In the genomic region with DNA sequence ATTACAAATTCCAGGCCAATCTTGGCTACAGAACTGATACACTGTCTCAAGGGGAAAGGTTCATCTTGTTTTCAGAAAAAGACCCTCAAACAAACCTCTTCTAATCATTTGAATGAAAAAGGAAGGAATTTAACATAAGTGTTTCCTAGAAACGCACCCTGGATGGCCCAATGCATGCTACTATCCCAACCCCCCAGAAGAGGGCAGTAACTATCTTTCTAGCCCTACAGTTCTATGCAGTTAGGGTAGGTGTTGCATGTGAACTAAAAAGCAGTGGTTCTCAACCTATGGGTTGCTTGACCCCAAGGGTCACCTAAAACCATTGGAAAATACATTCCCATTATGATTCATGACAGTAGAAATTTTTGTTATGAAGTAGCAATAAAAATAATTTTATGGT, we compare ENCODE assay signal across 11 mouse cellular contexts. TPM values are rescaled to one million over a fixed set of nuclear protein-coding genes. Genes with fewer than 3 reads are reported as not detected.
DNase-seq lines count a peak whose midpoint lies in the region; ATAC-seq and TF ChIP-seq lines count a peak whose summit lies in the region.
"Had no signal": no experiment of that assay in that cellular context is flagged by ENCODE, and none has a peak within 500 bp of the region (broad histone marks: within the 10 kb centered on the region; RNA-seq: fewer than 3 reads in every experiment).

No protein-coding gene starts in this region.

- 37% methylated on average over 1 of the region's 1 CpGs for WGBS in kidney, embryonic 16.5 days
- WGBS in midbrain, postnatal 0 days = 25% methylated on average over 1 of the region's 1 CpGs
- 27% methylated on average over 1 of the region's 1 CpGs for WGBS in midbrain, embryonic 15.5 days
- 29% methylated on average over 1 of the region's 1 CpGs for WGBS in neural tube, embryonic 15.5 days

- no peaks in the 10 kb centered on the region for H3K27me3 ChIP-seq in kidney, embryonic 16.5 days (ENCODE audit: insufficient read depth, low read length)
- no peaks in the 10 kb centered on the region for H3K27me3 ChIP-seq in midbrain, postnatal 0 days (ENCODE audit: insufficient read depth, low read length)
- H3K27me3 ChIP-seq in midbrain, embryonic 15.5 days (replicated peaks) = no peaks in the 10 kb centered on the region
- H3K27me3 ChIP-seq in neural tube, embryonic 15.5 days (replicated peaks) = no peaks in the 10 kb centered on the region
- H3K27me3 ChIP-seq: limb, embryonic 15.5 days; midbrain, embryonic 12.5 days had no signal

- DNase-seq in kidney, adult 8-10 months = peak; percentile 18 to 28
- no peak for DNase-seq in midbrain, postnatal 0 days (ENCODE audit: low spot score)
- peak; percentile 28 for DNase-seq in embryo, embryonic 10.5 days (ENCODE audit: low spot score)
- DNase-seq: thymus, postnatal 36 days had no signal

- H3K4me2 ChIP-seq in kidney, embryonic 16.5 days (replicated peaks; ENCODE audit: low read depth, low read length) = no peak overlapping the region
- H3K4me2 ChIP-seq in midbrain, postnatal 0 days (ENCODE audit: low read depth, low read length, poor library complexity, severe bottlenecking) = no peak overlapping the region
- no peak overlapping the region for H3K4me2 ChIP-seq in midbrain, embryonic 15.5 days
- no peak overlapping the region for H3K4me2 ChIP-seq in neural tube, embryonic 15.5 days
- H3K4me2 ChIP-seq: limb, embryonic 15.5 days; midbrain, embryonic 12.5 days had no signal

- H3K36me3 ChIP-seq in kidney, embryonic 16.5 days (ENCODE audit: insufficient read depth, low read length) = no peaks in the 10 kb centered on the region
- no peaks in the 10 kb centered on the region for H3K36me3 ChIP-seq in midbrain, postnatal 0 days (ENCODE audit: insufficient read depth, low read length)
- H3K36me3 ChIP-seq in midbrain, embryonic 15.5 days (replicated peaks) = no peaks in the 10 kb centered on the region
- H3K36me3 ChIP-seq in neural tube, embryonic 15.5 days = no peaks in the 10 kb centered on the region
- H3K36me3 ChIP-seq: limb, embryonic 15.5 days; midbrain, embryonic 12.5 days had no signal

- H3K9me3 ChIP-seq in kidney, embryonic 16.5 days (ENCODE audit: low read length) = no peaks in the 10 kb centered on the region
- no peaks in the 10 kb centered on the region for H3K9me3 ChIP-seq in midbrain, postnatal 0 days (ENCODE audit: low read length)
- H3K9me3 ChIP-seq in midbrain, embryonic 15.5 days = no peaks in the 10 kb centered on the region
- H3K9me3 ChIP-seq in neural tube, embryonic 15.5 days (replicated peaks) = no peaks in the 10 kb centered on the region
- H3K9me3 ChIP-seq: limb, embryonic 15.5 days; midbrain, embryonic 12.5 days had no signal

- peak; percentile 46 for TF ChIP-seq CTCF in midbrain, postnatal 0 days (IDR thresholded peaks at IDR 0.05)

- ATAC-seq in kidney, embryonic 16.5 days (ENCODE audit: low FRiP score, low TSS enrichment) = no peak
- no peak for ATAC-seq in midbrain, postnatal 0 days (ENCODE audit: low FRiP score)
- no peak for ATAC-seq in midbrain, embryonic 15.5 days (replicated peaks)
- no peak for ATAC-seq in neural tube, embryonic 15.5 days (ENCODE audit: low FRiP score)
- no peak for ATAC-seq in granulocyte monocyte progenitor cell, adult 5-6 weeks (replicated peaks; ENCODE audit: poor library complexity, severe bottlenecking)

- H3K9ac ChIP-seq in kidney, embryonic 16.5 days (replicated peaks; ENCODE audit: low read length) = no peak overlapping the region
- H3K9ac ChIP-seq in midbrain, postnatal 0 days (replicated peaks; ENCODE audit: low read length, poor library complexity, severe bottlenecking) = no peak overlapping the region
- H3K9ac ChIP-seq in midbrain, embryonic 15.5 days = no peak overlapping the region
- no peak overlapping the region for H3K9ac ChIP-seq in neural tube, embryonic 15.5 days (replicated peaks)
- H3K9ac ChIP-seq: limb, embryonic 15.5 days; midbrain, embryonic 12.5 days had no signal

- H3K4me3 ChIP-seq in kidney, embryonic 16.5 days (ENCODE audit: low read length) = no peak overlapping the region
- no peak overlapping the region for H3K4me3 ChIP-seq in midbrain, postnatal 0 days (ENCODE audit: low read depth, low read length)
- no peak overlapping the region for H3K4me3 ChIP-seq in midbrain, embryonic 15.5 days
- no peak overlapping the region for H3K4me3 ChIP-seq in neural tube, embryonic 15.5 days (replicated peaks)
- H3K4me3 ChIP-seq: limb, embryonic 15.5 days; midbrain, embryonic 12.5 days had no signal

- no peaks in the 10 kb centered on the region for H3K4me1 ChIP-seq in kidney, embryonic 16.5 days (ENCODE audit: insufficient read depth, low read length)
- H3K4me1 ChIP-seq in midbrain, postnatal 0 days (ENCODE audit: insufficient read depth, low read length) = no peaks in the 10 kb centered on the region
- no peaks in the 10 kb centered on the region for H3K4me1 ChIP-seq in midbrain, embryonic 15.5 days
- H3K4me1 ChIP-seq in neural tube, embryonic 15.5 days = no peaks in the 10 kb centered on the region
- H3K4me1 ChIP-seq: limb, embryonic 15.5 days; midbrain, embryonic 12.5 days had no signal

- no peak overlapping the region for H3K27ac ChIP-seq in kidney, embryonic 16.5 days (ENCODE audit: low read length)
- no peak overlapping the region for H3K27ac ChIP-seq in midbrain, postnatal 0 days (ENCODE audit: low read depth, low read length)
- no peak overlapping the region for H3K27ac ChIP-seq in midbrain, embryonic 15.5 days
- no peak overlapping the region for H3K27ac ChIP-seq in neural tube, embryonic 15.5 days (replicated peaks)
- H3K27ac ChIP-seq: limb, embryonic 15.5 days; midbrain, embryonic 12.5 days had no signal

RNA-seq across cellular contexts. Expression of a gene that starts 3.5 kb away (rescaled TPM):
- 0.05 and 0.06 TPM in 2 replicates for polyA plus RNA-seq in kidney, embryonic 16.5 days (2015; fragmentation: Nextera tagmentation; extraction: Ambion mirVana)
- total RNA-seq in midbrain, postnatal 0 days (2014; rRNA removed) = 0.22 and 1.9 TPM in 2 replicates
- polyA plus RNA-seq in midbrain, postnatal 0 days (2015; fragmentation: Nextera tagmentation; extraction: Ambion mirVana) = 0.21 and 0.47 TPM in 2 replicates
- 0.15 and 0.37 TPM in 2 replicates for polyA plus RNA-seq in midbrain, embryonic 15.5 days (2015; fragmentation: Nextera tagmentation; extraction: Ambion mirVana)
- 0.05 and 0.09 TPM in 2 replicates for polyA plus RNA-seq in neural tube, embryonic 15.5 days (2015; fragmentation: Nextera tagmentation; extraction: Ambion mirVana)
- total RNA-seq in granulocyte monocyte progenitor cell, adult 5-6 weeks (2014; fragmentation: Nextera tagmentation) = not detected in 2 replicates
- not detected in 2 replicates for total RNA-seq in granulocyte monocyte progenitor cell, adult 5-6 weeks (2017)
- polyA plus RNA-seq: spleen, adult 2 months had no signal
